Mouse (Mus musculus) liver, postnatal 0 days (tissue): ENCODE measurements around the gene Gm10842.

Experiments
- CTCF ChIP-seq: sonication (generic); IDR thresholded peaks from 2 replicates; pipeline ENCODE4 v1.5.1; 2016; ENCODE audit warnings: antibody characterized with exemption, low read depth
- EP300 ChIP-seq: IDR thresholded peaks from 2 replicates; pipeline ENCODE4 v1.6.1; 2016; ENCODE audit warnings: antibody characterized with exemption, low read depth, mild to moderate bottlenecking

GRCm38 (mm10) chr11:105182461-105182855 lies 35.8 kb downstream of the Gm10842 start:
- no peak for TF ChIP-seq CTCF
- TF ChIP-seq EP300: no peak
